ENCODE assay signal across 16 mouse cellular contexts in genomic region chr10:117510224-117510486, GRCm38 (mm10).
"Had no signal": no experiment of that assay in that cellular context is flagged by ENCODE, and none has a peak within 500 bp of the region (broad histone marks: within the 10 kb centered on the region; RNA-seq: fewer than 3 reads in every experiment).

No protein-coding gene starts in this region.

- H3K4me3 ChIP-seq: neural tube, embryonic 13.5 days; neural tube, embryonic 15.5 days; stomach, embryonic 15.5 days had no signal

- DNase-seq: retina, postnatal 1 day; right cerebral cortex, adult 18-20 months; right cerebral cortex, postnatal 14 days; right cerebral cortex, postnatal 25 days; right cerebral cortex, postnatal 4 days; spleen, adult 18-20 months; thymus, adult 18-20 months; thymus, adult 2 months; thymus, postnatal 14 days; thymus, postnatal 25 days; thymus, postnatal 36 days; thymus, postnatal 4 days had no signal

- H3K27me3 ChIP-seq: neural tube, embryonic 13.5 days; neural tube, embryonic 15.5 days; stomach, embryonic 15.5 days had no signal

- H3K27ac ChIP-seq: neural tube, embryonic 13.5 days; neural tube, embryonic 15.5 days; stomach, embryonic 15.5 days; stomach, postnatal 0 days had no signal

- H3K36me3 ChIP-seq: neural tube, embryonic 13.5 days; neural tube, embryonic 15.5 days; stomach, embryonic 15.5 days had no signal

- H3K9me3 ChIP-seq: neural tube, embryonic 13.5 days; neural tube, embryonic 15.5 days; stomach, embryonic 15.5 days had no signal

- H3K4me2 ChIP-seq: neural tube, embryonic 13.5 days; neural tube, embryonic 15.5 days; stomach, embryonic 15.5 days had no signal

- H3K4me1 ChIP-seq: neural tube, embryonic 13.5 days; stomach, embryonic 15.5 days had no signal

- H3K9ac ChIP-seq: neural tube, embryonic 13.5 days; neural tube, embryonic 15.5 days; stomach, embryonic 15.5 days had no signal
